Mouse (Mus musculus) myocyte (in vitro differentiated cells): ENCODE results near the gene Apoo.
"Not testable (repeated sequence)": the region's sequence is repeated elsewhere in the genome, so short reads cannot be mapped to it uniquely, and the experiment has no call there.

Experiments used
- MAX ChIP-seq: IDR thresholded peaks from one replicate; pipeline ENCODE4 v1.6.1; 2011; ENCODE audit warnings: low read depth, mild to moderate bottlenecking, control low read depth
- MYOG ChIP-seq, 3 experiments: IDR thresholded peaks; one replicate each; pipeline ENCODE4 v1.6.1; 2011; ENCODE audit warnings: control low read depth in 2 of 3, low read depth in 2 of 3, mild to moderate bottlenecking in 2 of 3; ENCODE audit not compliant: insufficient read length in 2 of 3, control insufficient read depth in 1 of 3, insufficient read depth in 1 of 3
- POLR2A ChIP-seq: IDR thresholded peaks from one replicate; pipeline ENCODE4 v1.6.1; 2011; ENCODE audit warnings: low read depth, mild to moderate bottlenecking, control low read depth, moderate library complexity; ENCODE audit not compliant: insufficient read length
- TCF12 ChIP-seq: IDR thresholded peaks from one replicate; pipeline ENCODE4 v1.6.1; 2011; ENCODE audit warnings: mild to moderate bottlenecking, control low read depth; ENCODE audit not compliant: poor library complexity, insufficient read depth, severe bottlenecking

DNA sequence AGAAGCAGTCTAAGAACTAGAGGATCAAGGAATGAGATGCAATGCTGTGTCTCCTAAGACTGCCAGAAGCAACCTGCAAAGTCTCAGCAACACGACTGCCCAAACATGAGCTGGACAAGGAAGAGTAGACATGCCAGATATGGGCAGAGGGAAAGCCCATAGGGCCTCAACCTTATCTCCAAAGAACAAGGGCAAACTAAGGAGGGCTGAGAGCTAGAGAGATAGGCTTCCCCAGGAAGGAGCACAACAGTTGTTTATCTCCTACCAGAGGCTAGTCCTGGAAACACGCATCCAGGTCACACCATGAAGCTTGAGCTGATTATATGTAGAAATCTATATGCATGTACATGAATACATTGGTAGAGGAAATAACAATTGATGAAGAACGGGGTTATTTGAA, 78.5 kb downstream of the Apoo start:
- not testable (repeated sequence) for TF ChIP-seq MAX; POLR2A; MYOG (IDR thresholded peaks at IDR 0.05; ENCODE audit: control insufficient read depth in 1 of 3, insufficient read depth in 1 of 3, insufficient read length in 2 of 3, low read depth in 2 of 3); TCF12
